Mouse (Mus musculus) adrenal gland (tissue): ENCODE results near the gene Gm10271.

Experiments
- intact Hi-C: fragments of 180-260 bp; cut with DNase I; formaldehyde crosslinking; loops from one replicate; pipeline ENCODE4 v1.15.1; 2025
- long read RNA-seq, 2 experiments: library from polyadenylated mRNA; unstranded; transcript quantifications; one replicate each; pipeline ENCODE4 v2.0.0; 2020; ENCODE audit warnings: borderline replicate concordance in 1 of 2; ENCODE audit not compliant: insufficient replicate concordance in 1 of 2

Gene Gm10271
- long read RNA-seq, experiment 1 = 0 reads
- long read RNA-seq, experiment 2 = 0 reads

- intact Hi-C loops = no loop called here
These were observed at the start of gene Gm10271 for GRCm38 (mm10) chr10:116972509-116972908. Gene Gm10271, minus strand, starts transcription at chr10:116972609.

- intact Hi-C loops = no loop called here
These were observed 48.8 kb upstream of the Gm10271 start for GRCm38 (mm10) chr10:117021020-117021754.

- intact Hi-C loops = no loop called here
These were observed 46.0 kb upstream of the Gm10271 start for GRCm38 (mm10) chr10:117018281-117018840.

GRCm38 (mm10) chr10:117014565-117014964, 42.2 kb upstream of the Gm10271 start:
- intact Hi-C loops = no loop called here

- intact Hi-C loops = no loop called here
These were observed 41.4 kb upstream of the Gm10271 start for GRCm38 (mm10) chr10:117013689-117014390.

- intact Hi-C loops = no loop called here
These were observed 38.6 kb upstream of the Gm10271 start for GRCm38 (mm10) chr10:117011047-117011446.

GRCm38 (mm10) chr10:117009691-117010090, 37.3 kb upstream of the Gm10271 start:
- intact Hi-C loops = no loop called here

- intact Hi-C loops = no loop called here
These were observed 33.5 kb upstream of the Gm10271 start for GRCm38 (mm10) chr10:117005707-117006464.

- intact Hi-C loops = no loop called here
These were observed 32.3 kb upstream of the Gm10271 start for GRCm38 (mm10) chr10:117004695-117005094.

- intact Hi-C loops = no loop called here
These were observed 28.6 kb upstream of the Gm10271 start for GRCm38 (mm10) chr10:117000975-117001374.

GRCm38 (mm10) chr10:116998716-116999455, 26.5 kb upstream of the Gm10271 start:
- intact Hi-C loops = no loop called here

GRCm38 (mm10) chr10:116996236-116996600, 23.8 kb upstream of the Gm10271 start:
- intact Hi-C loops = no loop called here

- intact Hi-C loops = no loop called here
These were observed 23.3 kb upstream of the Gm10271 start for GRCm38 (mm10) chr10:116995584-116996235.

GRCm38 (mm10) chr10:116995162-116995561, 22.8 kb upstream of the Gm10271 start:
- intact Hi-C loops = no loop called here

- intact Hi-C loops = no loop called here
These were observed 21.6 kb upstream of the Gm10271 start for GRCm38 (mm10) chr10:116993971-116994370.

- intact Hi-C loops = no loop called here
These were observed 14.1 kb upstream of the Gm10271 start, which contains the start of gene Best3 for GRCm38 (mm10) chr10:116986264-116987082. Gene Best3, plus strand, starts transcription at chr10:116986314.

- intact Hi-C loops = no loop called here
These were observed 12.4 kb upstream of the Gm10271 start for GRCm38 (mm10) chr10:116984836-116985235.

GRCm38 (mm10) chr10:116982526-116982925, 10.1 kb upstream of the Gm10271 start:
- intact Hi-C loops = no loop called here

- intact Hi-C loops = no loop called here
These were observed 8.5 kb upstream of the Gm10271 start for GRCm38 (mm10) chr10:116980888-116981287.
